ENCODE assay signal across 25 mouse cellular contexts in genomic region chr5:115232516-115232915, GRCm38 (mm10). TPM values are rescaled to one million over a fixed set of nuclear protein-coding genes. Genes with fewer than 3 reads are reported as not detected.
"Had no signal": no experiment of that assay in that cellular context is flagged by ENCODE, and none has a peak within 500 bp of the region (broad histone marks: within the 10 kb centered on the region; RNA-seq: fewer than 3 reads in every experiment).

No protein-coding gene starts in this region.

- H3K4me3 ChIP-seq: limb, embryonic 12.5 days; limb, embryonic 15.5 days; megakaryocyte, embryonic 14.5 days; midbrain, embryonic 10.5 days; midbrain, embryonic 13.5 days; myocyte; neural tube, embryonic 13.5 days; stomach, embryonic 15.5 days had no signal

- H3K4me2 ChIP-seq: limb, embryonic 12.5 days; limb, embryonic 15.5 days; liver, embryonic 11.5 days; lung, embryonic 14.5 days; midbrain, embryonic 13.5 days; neural tube, embryonic 13.5 days; stomach, embryonic 15.5 days had no signal

- DNase-seq: kidney, adult 18-20 months; kidney, postnatal 36 days; layer of hippocampus, postnatal 36 days; liver, postnatal 0 days; lung, embryonic 14.5 days; retina, postnatal 1 day; right cerebral cortex, postnatal 25 days; spleen, adult 18-20 months; thymus, postnatal 25 days had no signal

- H3K27ac ChIP-seq: kidney, postnatal 0 days; limb, embryonic 12.5 days; limb, embryonic 15.5 days; liver, embryonic 14.5 days; macrophage; midbrain, embryonic 10.5 days; midbrain, embryonic 13.5 days; neural tube, embryonic 13.5 days; stomach, embryonic 15.5 days had no signal

- ATAC-seq: liver, postnatal 0 days; lung, postnatal 0 days; midbrain, embryonic 13.5 days; midbrain, embryonic 16.5 days had no signal

- H3K9me3 ChIP-seq: limb, embryonic 12.5 days; limb, embryonic 15.5 days; midbrain, embryonic 10.5 days; midbrain, embryonic 13.5 days; neural tube, embryonic 13.5 days; stomach, embryonic 15.5 days had no signal

- H3K36me3 ChIP-seq: limb, embryonic 12.5 days; limb, embryonic 15.5 days; midbrain, embryonic 10.5 days; midbrain, embryonic 13.5 days; neural tube, embryonic 13.5 days; stomach, embryonic 15.5 days had no signal

- H3K9ac ChIP-seq: limb, embryonic 12.5 days; limb, embryonic 15.5 days; liver, embryonic 14.5 days; liver, postnatal 0 days; lung, embryonic 14.5 days; midbrain, embryonic 13.5 days; neural tube, embryonic 13.5 days; stomach, embryonic 15.5 days had no signal

RNA-seq across cellular contexts. Expression of gene Cabp1, which starts 38.3 kb away (rescaled TPM):
- total RNA-seq: monocyte, adult 5-6 weeks; neutrophil, adult 5-6 weeks had no signal
- polyA plus RNA-seq: liver, postnatal 0 days; macrophage had no signal
